7 mouse cellular contexts compared by ENCODE assay signal in the genomic region with DNA sequence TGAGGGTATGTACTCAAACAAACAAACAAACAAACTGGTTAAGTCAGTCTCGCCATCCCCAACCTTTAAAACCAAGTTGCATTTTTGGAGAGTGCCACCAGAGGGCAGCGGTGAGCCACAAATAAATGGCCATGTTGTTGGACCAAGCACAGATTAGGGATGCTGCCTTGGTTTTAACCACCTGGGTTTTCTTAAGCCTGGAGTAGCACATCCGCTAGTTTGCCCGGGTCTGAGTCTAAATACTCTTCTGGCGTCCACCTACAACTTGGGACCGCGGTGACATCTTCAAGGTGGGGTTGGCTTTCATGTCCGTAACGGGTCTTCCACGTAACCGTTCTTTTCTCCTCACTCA. TPM values are rescaled to one million over a fixed set of nuclear protein-coding genes. Genes with fewer than 3 reads are reported as not detected.
A peak's percentile ranks its signal among the peaks of the same experiment; 100 is the strongest.
DNase-seq lines count a peak whose midpoint lies in the region; ATAC-seq and TF ChIP-seq lines count a peak whose summit lies in the region.

No protein-coding gene starts in this region.

- TF ChIP-seq CTCF in Patski (IDR thresholded peaks at IDR 0.05) = peak; percentile 86

- no peak for ATAC-seq in Patski
- peak; percentile 74 for ATAC-seq in granulocyte monocyte progenitor cell, adult 5-6 weeks (replicated peaks; ENCODE audit: poor library complexity, severe bottlenecking)
- ATAC-seq in megakaryocyte progenitor cell, adult 5-6 weeks (replicated peaks; ENCODE audit: poor library complexity) = peak; percentile 83

- in situ Hi-C loops in Patski (cut with MboI; ENCODE audit: low pct_unique_long_range_greater_than_20kb) = loop anchor here (5.0 kb wide), 3 partner anchors 119 to 534 kb away; no protein-coding TSS in a partner anchor

- DNase-seq in CD8-positive naive resting alpha-beta T cell, adult 2 months (ENCODE audit: low read depth in 2 of 2, low spot score in 2 of 2) = peak; percentile 23 to 49
- no peak for DNase-seq in Patski (ENCODE audit: low read depth, low spot score)
- DNase-seq in cerebellum, postnatal 14 days = peak; percentile 91 to 92
- peak; percentile 76 to 77 for DNase-seq in layer of hippocampus, postnatal 14 days (ENCODE audit: low spot score in 2 of 2)
- DNase-seq in skeletal muscle tissue, adult 2 months (ENCODE audit: low read depth, low spot score) = peak; percentile 85

- POLR2A ChIA-PET in Patski (lab: Charles Lee) = interaction anchor here (0.7 kb wide), 1 partner anchor 49 kb away, joined by 3 read pairs; no protein-coding TSS in a partner anchor

- CTCF ChIA-PET in Patski (lab: Charles Lee) = interaction anchor here (1.4 to 2.1 kb wide), 5 partner anchors 11 to 564 kb away, joined by 3 to 8 read pairs (median 4); no protein-coding TSS in a partner anchor

- peaks cover 30% of the 10 kb centered on the region for H3K27me3 ChIP-seq in Patski

RNA-seq across cellular contexts. Expression of a gene that starts 34.7 kb away (rescaled TPM):
- 0.01 TPM for polyA plus RNA-seq in Patski (2021)
- total RNA-seq in granulocyte monocyte progenitor cell, adult 5-6 weeks (2014; fragmentation: Nextera tagmentation) = not detected in 2 replicates
- not detected in 2 replicates for total RNA-seq in granulocyte monocyte progenitor cell, adult 5-6 weeks (2017)
- total RNA-seq in layer of hippocampus, postnatal 14 days (2021) = under 1 TPM; 0.64 to 0.67 TPM
- total RNA-seq in megakaryocyte progenitor cell, adult 5-6 weeks (2015) = not detected in 2 replicates
- total RNA-seq in megakaryocyte progenitor cell, adult 5-6 weeks (2017) = not detected in 2 replicates

RNA-seq across cellular contexts. Expression of a gene that starts 58.0 kb away (rescaled TPM):
- polyA plus RNA-seq in Patski (2021) = not detected
- not detected in 2 replicates for total RNA-seq in granulocyte monocyte progenitor cell, adult 5-6 weeks (2014; fragmentation: Nextera tagmentation)
- total RNA-seq in granulocyte monocyte progenitor cell, adult 5-6 weeks (2017) = not detected in 2 replicates
- under 1 TPM; 0.09 to 0.14 TPM for total RNA-seq in layer of hippocampus, postnatal 14 days (2021)
- total RNA-seq in megakaryocyte progenitor cell, adult 5-6 weeks (2015) = not detected in 2 replicates
- total RNA-seq in megakaryocyte progenitor cell, adult 5-6 weeks (2017) = not detected in 2 replicates
